Mouse (Mus musculus) intestine, embryonic 14.5 days (tissue): ENCODE measurements at regions not wholly inside any gene's neighbourhood (a gene's known extent, or its start where the extent isn't known, plus 50 kb on each side); places are given as distances from the start of the nearest gene placed in this dataset.

Experiments used
- ATAC-seq: fragments of 200-750 bp; cut with Nextera tagmentation; replicated peaks from 2 replicates; pipeline ENCODE4 v1.8.0; 2017; ENCODE audit warnings: low read depth, moderate number of reproducible peaks, moderate TSS enrichment, moderate library complexity; ENCODE audit not compliant: low FRiP score, low TSS enrichment
- DNase-seq: peaks from one replicate; pipeline ENCODE4 v3.0.0-alpha.2; 2018; ENCODE audit warnings: low spot score
- H3K27ac ChIP-seq: fragments of 300-500 bp; sonication (generic); 2 replicates; pipeline ENCODE4 v1.5.1; 2014; ENCODE audit warnings: low read depth, mild to moderate bottlenecking, control low read depth
- H3K27me3 ChIP-seq: fragments of 300-500 bp; sonication (generic); replicated peaks from 2 replicates; pipeline ENCODE4 v1.6.1; 2014; ENCODE audit warnings: low read length, control low read depth; ENCODE audit not compliant: control insufficient read depth, insufficient read depth
- H3K36me3 ChIP-seq: fragments of 300-500 bp; sonication (generic); 2 replicates; pipeline ENCODE4 v1.6.1; 2014; ENCODE audit warnings: low read length, control low read depth; ENCODE audit not compliant: control insufficient read depth, insufficient read depth
- H3K4me1 ChIP-seq: fragments of 300-500 bp; sonication (generic); replicated peaks from 2 replicates; pipeline ENCODE4 v1.6.1; 2014; ENCODE audit warnings: low read length, control low read depth, mixed read lengths; ENCODE audit not compliant: control insufficient read depth, insufficient read depth
- H3K4me2 ChIP-seq: fragments of 300-500 bp; sonication (generic); 2 replicates; pipeline ENCODE4 v1.6.1; 2014; ENCODE audit warnings: low read length
- H3K4me3 ChIP-seq: fragments of 300-500 bp; sonication (generic); 2 replicates; pipeline ENCODE4 v1.5.1; 2014; ENCODE audit warnings: low read depth, low read length, control low read depth, mixed read lengths
- H3K9ac ChIP-seq: fragments of 300-500 bp; sonication (generic); 2 replicates; pipeline ENCODE4 v1.6.1; 2014; ENCODE audit warnings: mild to moderate bottlenecking, low read length
- H3K9me3 ChIP-seq: fragments of 300-500 bp; sonication (generic); 2 replicates; pipeline ENCODE4 v1.6.1; 2016; ENCODE audit warnings: low read length, control low read depth; ENCODE audit not compliant: control insufficient read depth
- WGBS: fragments of 180-500 bp; shearing (Covaris S2); extraction: QIAGEN DNeasy Blood & Tissue Kit; methylation state at CpG from one replicate; pipeline ENCODE4 v1.1.7; 2014; 5-methylcytosine and 5-hydroxymethylcytosine counted together

DNA sequence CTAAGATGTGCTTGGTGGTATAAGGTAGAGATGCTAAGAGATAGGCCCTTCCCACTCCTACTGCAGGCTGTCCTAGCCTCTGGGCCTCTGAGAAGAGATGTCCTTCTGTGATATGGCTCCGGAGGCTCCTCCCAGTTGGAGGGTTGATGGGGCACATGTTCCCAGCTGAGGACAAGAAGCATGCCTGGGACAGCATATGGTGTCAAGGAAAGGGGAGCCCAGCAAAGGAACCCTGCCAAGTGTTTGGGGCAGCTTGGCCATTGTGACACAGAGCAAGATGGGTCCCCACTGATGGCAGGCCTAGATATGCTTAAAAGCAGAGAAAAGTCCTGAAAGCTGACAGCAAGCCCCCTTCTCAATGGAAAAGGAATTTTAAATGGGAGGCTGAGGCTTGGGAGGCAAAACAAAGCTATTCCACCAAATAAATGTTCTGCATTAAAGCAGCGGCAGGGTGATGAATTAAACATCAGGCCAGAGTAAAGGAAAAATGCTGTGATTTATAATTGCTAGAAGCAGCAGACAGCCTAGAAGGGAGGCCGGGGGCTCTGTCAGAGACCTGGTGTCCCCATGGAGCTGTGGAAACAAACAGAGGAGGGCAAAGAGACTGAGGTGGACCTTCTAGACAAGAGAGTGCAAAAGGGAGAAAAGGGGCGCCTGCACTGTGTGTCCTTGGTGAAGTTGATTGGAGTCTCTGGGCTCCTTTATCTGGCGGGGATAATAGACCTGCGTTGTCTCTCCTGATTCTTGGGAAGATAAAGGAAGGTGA lies 246.0 kb downstream of the Lrfn2 start:
- no peak for DNase-seq
- no peak overlapping the region for H3K4me2 ChIP-seq
- no peak overlapping the region for H3K9ac ChIP-seq
- no peaks in the 10 kb centered on the region for H3K9me3 ChIP-seq
- no peak overlapping the region for H3K4me3 ChIP-seq
- ATAC-seq, result no peak
- no peaks in the 10 kb centered on the region for H3K36me3 ChIP-seq
- H3K27ac ChIP-seq, result no peak overlapping the region
- 64% methylated on average over 6 of the region's 6 CpGs for WGBS
- H3K27me3 ChIP-seq, result no peaks in the 10 kb centered on the region
- H3K4me1 ChIP-seq, result no peaks in the 10 kb centered on the region

- Histone ChIP-seq H3K27me3 (no peaks in the 10 kb centered on the region), H3K4me1 (no peaks in the 10 kb centered on the region), H3K27ac (no peak overlapping the region), H3K4me2 (no peak overlapping the region), H3K9me3 (no peaks in the 10 kb centered on the region), H3K9ac (no peak overlapping the region), H3K36me3 (no peaks in the 10 kb centered on the region), H3K4me3 (no peak overlapping the region)
- WGBS, result 12% methylated on average over 4 of the region's 4 CpGs
- peak; percentile 77 for DNase-seq
- no peak for ATAC-seq
Observed at GRCm38 (mm10) chr17:49182485-49182884, 245.7 kb upstream of the Mocs1 start.

DNA sequence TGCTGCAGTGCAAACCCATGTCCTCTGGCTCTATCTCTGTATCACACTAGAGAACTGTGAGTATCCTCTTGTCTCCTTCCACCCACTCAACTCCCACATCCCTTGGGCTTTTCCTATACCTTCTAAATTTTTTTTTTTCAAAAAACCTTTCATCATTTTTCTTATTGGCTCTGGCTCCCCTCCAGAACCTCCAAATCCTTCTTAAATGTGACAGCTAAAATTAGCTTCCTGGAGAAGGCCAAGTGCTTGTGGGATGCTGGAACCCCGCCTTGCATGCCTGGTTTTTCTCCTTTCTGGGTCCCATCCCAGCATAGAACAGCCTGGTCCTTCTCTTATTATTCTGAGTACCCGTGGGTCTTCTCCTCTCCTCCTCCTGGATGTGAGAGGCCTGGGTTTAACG lies 244.2 kb upstream of the Mocs1 start:
- 56% methylated on average over 3 of the region's 3 CpGs for WGBS
- no peak overlapping the region for H3K27ac ChIP-seq
- ATAC-seq, result no peak

DNA sequence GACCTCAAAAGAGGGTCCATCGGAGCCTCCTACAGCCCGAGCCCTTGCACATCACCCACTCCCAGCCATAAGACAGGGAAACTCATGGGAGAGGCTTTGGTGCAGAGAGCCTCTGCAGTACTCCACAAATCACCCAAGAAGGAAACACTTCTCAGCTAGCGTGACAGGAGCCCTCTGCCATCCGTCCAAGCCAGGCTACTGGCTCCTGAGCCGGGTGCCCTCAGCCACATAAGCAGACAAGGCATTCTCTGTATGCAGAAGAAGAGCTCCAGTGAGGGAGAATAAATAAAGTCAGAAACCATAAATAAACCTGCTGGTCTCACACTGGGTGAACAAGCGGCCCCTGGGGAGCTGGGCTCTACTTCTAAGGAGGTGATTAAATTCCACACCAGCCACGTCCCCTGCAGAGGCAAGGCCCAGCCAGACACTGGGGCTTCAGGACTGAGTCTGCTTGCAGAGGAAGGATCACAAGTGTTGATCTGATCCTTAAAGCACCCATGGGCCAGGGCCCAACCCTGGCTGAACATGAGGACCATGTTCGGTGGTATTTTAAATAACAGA lies 243.0 kb upstream of the Mocs1 start:
- ATAC-seq (no peak), DNase-seq (no peak)
- no peaks in the 10 kb centered on the region for H3K27me3 ChIP-seq
- H3K4me1 ChIP-seq, result no peaks in the 10 kb centered on the region
- no peak overlapping the region for H3K4me3 ChIP-seq
- H3K9ac ChIP-seq, result no peak overlapping the region
- H3K9me3 ChIP-seq, result no peaks in the 10 kb centered on the region
- no peak overlapping the region for H3K4me2 ChIP-seq
- no peaks in the 10 kb centered on the region for H3K36me3 ChIP-seq
- H3K27ac ChIP-seq, result no peak overlapping the region
- 39% methylated on average over 8 of the region's 8 CpGs for WGBS

More for the DNA sequence above, 244.2 kb upstream of the Mocs1 start:
- no peaks in the 10 kb centered on the region for H3K9me3 ChIP-seq
- H3K4me2 ChIP-seq, result no peak overlapping the region
- no peaks in the 10 kb centered on the region for H3K27me3 ChIP-seq
- no peaks in the 10 kb centered on the region for H3K4me1 ChIP-seq
- no peaks in the 10 kb centered on the region for H3K36me3 ChIP-seq
- no peak overlapping the region for H3K4me3 ChIP-seq
- no peak for DNase-seq
- H3K9ac ChIP-seq, result no peak overlapping the region

- WGBS, result 38% methylated on average over 3 of the region's 3 CpGs
- H3K4me1 ChIP-seq, result no peaks in the 10 kb centered on the region
- H3K4me2 ChIP-seq, result no peak overlapping the region
- no peak overlapping the region for H3K4me3 ChIP-seq
- 0 out of 2 replicates have a peak, but pooled peaks have one; percentile 15 for ATAC-seq
- H3K27me3 ChIP-seq, result no peaks in the 10 kb centered on the region
- H3K27ac ChIP-seq, result no peak overlapping the region
- H3K36me3 ChIP-seq, result no peaks in the 10 kb centered on the region
- no peaks in the 10 kb centered on the region for H3K9me3 ChIP-seq
- no peak for DNase-seq
- no peak overlapping the region for H3K9ac ChIP-seq
Observed at GRCm38 (mm10) chr17:49189765-49190164, 238.4 kb upstream of the Mocs1 start.

DNA sequence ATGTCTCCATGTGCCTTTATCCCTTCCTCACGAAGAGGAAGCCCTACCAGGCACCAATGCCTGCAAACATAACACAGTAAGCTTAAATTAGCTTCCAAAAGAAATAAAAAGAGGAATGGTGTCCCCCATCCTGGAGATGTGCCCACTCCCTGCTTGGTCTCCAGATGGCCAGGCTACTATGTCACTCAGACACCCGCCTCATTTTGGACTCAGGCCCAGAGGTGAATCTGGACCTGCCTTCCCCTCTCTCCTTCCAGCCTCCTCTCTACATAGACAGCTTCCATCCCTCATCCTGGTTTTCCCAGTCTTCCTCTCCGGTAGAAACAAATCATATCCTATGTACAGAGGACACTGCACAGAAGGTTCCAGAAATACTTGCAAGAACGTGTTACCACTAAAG lies 237.8 kb upstream of the Mocs1 start:
- H3K4me1 ChIP-seq, result no peaks in the 10 kb centered on the region
- no peaks in the 10 kb centered on the region for H3K9me3 ChIP-seq
- DNase-seq (no peak), ATAC-seq (no peak)
- no peak overlapping the region for H3K4me3 ChIP-seq
- 58% methylated on average over 4 of the region's 4 CpGs for WGBS
- H3K27me3 ChIP-seq, result no peaks in the 10 kb centered on the region
- no peak overlapping the region for H3K4me2 ChIP-seq
- H3K9ac ChIP-seq, result no peak overlapping the region
- no peak overlapping the region for H3K27ac ChIP-seq
- no peaks in the 10 kb centered on the region for H3K36me3 ChIP-seq

GRCm38 (mm10) chr17:49196046-49196684 lies 232.0 kb upstream of the Mocs1 start:
- WGBS, result 62% methylated on average over 8 of the region's 8 CpGs
- Histone ChIP-seq H3K9ac (no peak overlapping the region), H3K36me3 (no peaks in the 10 kb centered on the region), H3K4me3 (no peak overlapping the region), H3K4me2 (no peak overlapping the region), H3K9me3 (no peaks in the 10 kb centered on the region), H3K27ac (no peak overlapping the region), H3K27me3 (no peaks in the 10 kb centered on the region), H3K4me1 (no peaks in the 10 kb centered on the region)
- no peak for ATAC-seq
- DNase-seq, result no peak

DNA sequence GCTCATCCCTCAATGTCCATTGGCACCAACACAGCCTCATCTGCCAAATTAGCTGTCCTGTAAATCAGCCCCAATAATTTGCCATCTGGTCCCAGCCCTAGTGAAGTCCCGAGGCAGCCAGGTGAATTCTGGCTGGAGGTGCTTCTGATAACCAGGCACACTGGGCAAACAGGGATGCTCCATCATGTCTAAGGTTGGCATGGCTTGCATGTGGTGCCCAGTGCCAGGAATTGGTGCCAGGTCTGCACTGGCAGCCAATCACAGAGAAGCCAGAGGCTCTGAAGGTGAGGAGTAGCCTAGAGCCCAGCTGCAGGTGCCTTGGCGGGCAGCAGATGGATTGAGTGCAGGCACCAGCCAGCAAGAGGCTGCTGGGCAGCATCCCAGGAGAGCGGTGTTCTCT lies 226.7 kb upstream of the Mocs1 start:
- H3K4me3 ChIP-seq, result no peak overlapping the region
- 0 out of 2 replicates have a peak, but pooled peaks cover 4% of the 10 kb centered on the region for H3K9me3 ChIP-seq
- WGBS, result 93% methylated on average over 3 of the region's 3 CpGs
- no peak overlapping the region for H3K27ac ChIP-seq
- no peaks in the 10 kb centered on the region; the same call in 1 of the 2 replicates for H3K4me1 ChIP-seq
- no peak overlapping the region for H3K4me2 ChIP-seq
- H3K9ac ChIP-seq, result no peak overlapping the region
- H3K36me3 ChIP-seq, result no peaks in the 10 kb centered on the region
- DNase-seq (no peak), ATAC-seq (no peak)
- no peaks in the 10 kb centered on the region for H3K27me3 ChIP-seq
